10 mouse cellular contexts compared by ENCODE assay signal in the genomic region with DNA sequence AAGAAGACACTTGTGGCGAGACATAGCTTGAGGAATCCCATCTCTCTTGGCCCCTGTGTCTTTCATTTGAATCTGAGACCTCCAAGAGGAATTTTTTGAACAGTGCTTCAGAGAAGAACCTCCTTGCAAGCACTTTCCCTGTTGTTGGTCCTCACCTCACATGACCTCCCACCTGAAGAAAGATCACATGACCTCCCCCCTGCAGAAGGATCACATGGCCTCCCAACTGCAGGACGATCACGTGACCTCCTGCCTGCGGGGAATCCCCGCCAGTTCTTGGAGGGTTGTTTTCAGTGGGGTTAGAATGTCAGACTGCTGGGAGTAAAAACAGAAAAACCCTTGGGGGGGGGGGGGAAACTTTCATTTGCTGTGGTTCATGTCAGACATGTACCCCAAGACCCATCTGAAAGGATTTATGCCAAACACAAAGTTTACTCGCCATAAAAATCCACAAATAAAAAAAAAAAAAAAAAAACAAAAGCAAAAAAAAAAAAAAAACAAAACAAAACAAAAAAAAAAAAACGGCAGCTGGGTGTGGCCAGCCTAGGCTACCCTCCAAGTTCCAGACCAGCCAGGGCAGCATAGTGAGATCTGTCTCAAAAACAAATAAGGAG.
DNase-seq lines count a peak whose midpoint lies in the region; ATAC-seq lines count a peak whose summit lies in the region.
"Had no signal": no experiment of that assay in that cellular context is flagged by ENCODE, and none has a peak within 500 bp of the region (broad histone marks: within the 10 kb centered on the region; RNA-seq: fewer than 3 reads in every experiment).

No protein-coding gene starts in this region.

- no peak overlapping the region for H3K4me2 ChIP-seq in midbrain, embryonic 11.5 days
- no peak overlapping the region for H3K4me2 ChIP-seq in midbrain, embryonic 15.5 days
- no peak overlapping the region for H3K4me2 ChIP-seq in intestine, embryonic 16.5 days (ENCODE audit: low read depth, low read length)
- H3K4me2 ChIP-seq in forebrain, embryonic 13.5 days, result no peak overlapping the region
- H3K4me2 ChIP-seq in heart, embryonic 11.5 days, result no peak overlapping the region
- H3K4me2 ChIP-seq: limb, embryonic 13.5 days; stomach, embryonic 15.5 days had no signal

- peaks cover 12% of the 10 kb centered on the region for H3K4me1 ChIP-seq in midbrain, embryonic 11.5 days (ENCODE audit: control insufficient read depth, insufficient read depth, low read length)
- H3K4me1 ChIP-seq in midbrain, embryonic 15.5 days, result peaks cover 9% of the 10 kb centered on the region; the same call in 1 of the 2 replicates
- H3K4me1 ChIP-seq in limb, embryonic 10.5 days, result peaks cover 3% of the 10 kb centered on the region; the same call in 1 of the 2 replicates
- H3K4me1 ChIP-seq in intestine, embryonic 16.5 days (ENCODE audit: control insufficient read depth, insufficient read depth, low read length), result no peaks in the 10 kb centered on the region
- H3K4me1 ChIP-seq in forebrain, embryonic 13.5 days, result peaks cover 7% of the 10 kb centered on the region
- no peaks in the 10 kb centered on the region for H3K4me1 ChIP-seq in heart, embryonic 11.5 days (ENCODE audit: control insufficient read depth, insufficient read depth, low read length)
- H3K4me1 ChIP-seq: limb, embryonic 13.5 days; stomach, embryonic 15.5 days had no signal

- H3K9ac ChIP-seq in midbrain, embryonic 11.5 days (ENCODE audit: low read length), result no peak overlapping the region
- no peak overlapping the region for H3K9ac ChIP-seq in midbrain, embryonic 15.5 days
- no peak overlapping the region for H3K9ac ChIP-seq in intestine, embryonic 16.5 days (ENCODE audit: low read depth, low read length)
- H3K9ac ChIP-seq in forebrain, embryonic 13.5 days, result no peak overlapping the region
- no peak overlapping the region for H3K9ac ChIP-seq in heart, embryonic 11.5 days (ENCODE audit: low read depth, low read length)
- H3K9ac ChIP-seq: limb, embryonic 13.5 days; stomach, embryonic 15.5 days had no signal

- no peak overlapping the region for H3K4me3 ChIP-seq in midbrain, embryonic 11.5 days (ENCODE audit: low read depth, low read length)
- no peak overlapping the region for H3K4me3 ChIP-seq in midbrain, embryonic 15.5 days
- H3K4me3 ChIP-seq in limb, embryonic 10.5 days, result no peak overlapping the region
- H3K4me3 ChIP-seq in intestine, embryonic 16.5 days (ENCODE audit: low read length), result no peak overlapping the region
- H3K4me3 ChIP-seq in forebrain, embryonic 13.5 days, result no peak overlapping the region
- H3K4me3 ChIP-seq in heart, embryonic 11.5 days (ENCODE audit: low read depth, low read length), result no peak overlapping the region
- H3K4me3 ChIP-seq: limb, embryonic 13.5 days; stomach, embryonic 15.5 days had no signal

- H3K27me3 ChIP-seq in midbrain, embryonic 11.5 days (ENCODE audit: control insufficient read depth, insufficient read depth, low read length), result no peaks in the 10 kb centered on the region
- H3K27me3 ChIP-seq in midbrain, embryonic 15.5 days (replicated peaks), result no peaks in the 10 kb centered on the region
- H3K27me3 ChIP-seq in limb, embryonic 10.5 days (ENCODE audit: low read depth, poor library complexity, severe bottlenecking), result no peaks in the 10 kb centered on the region
- H3K27me3 ChIP-seq in splenic B cell, adult 2 months (ENCODE audit: control insufficient read depth, insufficient read depth, low read length, poor library complexity, severe bottlenecking), result no peaks in the 10 kb centered on the region
- H3K27me3 ChIP-seq in intestine, embryonic 16.5 days (replicated peaks; ENCODE audit: control insufficient read depth, insufficient read depth, low read length), result no peaks in the 10 kb centered on the region
- H3K27me3 ChIP-seq in forebrain, embryonic 13.5 days, result no peaks in the 10 kb centered on the region
- no peaks in the 10 kb centered on the region for H3K27me3 ChIP-seq in heart, embryonic 11.5 days (ENCODE audit: control insufficient read depth, insufficient read depth, low read length)
- H3K27me3 ChIP-seq: stomach, embryonic 15.5 days had no signal

- no peak for ATAC-seq in midbrain, embryonic 11.5 days (ENCODE audit: low FRiP score)
- no peak for ATAC-seq in midbrain, embryonic 15.5 days (replicated peaks)
- ATAC-seq in intestine, embryonic 16.5 days, result no peak
- no peak for ATAC-seq in forebrain, embryonic 13.5 days
- ATAC-seq in heart, embryonic 11.5 days (replicated peaks; ENCODE audit: insufficient number of reproducible peaks, low FRiP score, low TSS enrichment), result no peak

- no peak overlapping the region for H3K27ac ChIP-seq in midbrain, embryonic 11.5 days (ENCODE audit: low read depth, low read length)
- no peak overlapping the region for H3K27ac ChIP-seq in midbrain, embryonic 15.5 days
- H3K27ac ChIP-seq in limb, embryonic 10.5 days, result no peak overlapping the region
- H3K27ac ChIP-seq in intestine, embryonic 16.5 days (ENCODE audit: low read length), result no peak overlapping the region
- no peak overlapping the region for H3K27ac ChIP-seq in forebrain, embryonic 13.5 days
- no peak overlapping the region for H3K27ac ChIP-seq in heart, embryonic 11.5 days (ENCODE audit: low read depth, low read length)
- H3K27ac ChIP-seq: limb, embryonic 13.5 days; stomach, embryonic 15.5 days had no signal

- WGBS in midbrain, embryonic 11.5 days, result 14% methylated on average over 7 of the region's 7 CpGs
- WGBS in midbrain, embryonic 15.5 days, result 22% methylated on average over 7 of the region's 7 CpGs
- 32% methylated on average over 7 of the region's 7 CpGs for WGBS in limb, embryonic 10.5 days
- 34% methylated on average over 7 of the region's 7 CpGs for WGBS in intestine, embryonic 16.5 days
- 30% methylated on average over 7 of the region's 7 CpGs for WGBS in forebrain, embryonic 13.5 days
- 24% methylated on average over 7 of the region's 7 CpGs for WGBS in heart, embryonic 11.5 days (ENCODE audit: insufficient replicate concordance)

- no peaks in the 10 kb centered on the region for H3K36me3 ChIP-seq in midbrain, embryonic 11.5 days (ENCODE audit: control insufficient read depth, insufficient read depth, low read length)
- no peaks in the 10 kb centered on the region for H3K36me3 ChIP-seq in midbrain, embryonic 15.5 days (replicated peaks)
- H3K36me3 ChIP-seq in limb, embryonic 10.5 days, result no peaks in the 10 kb centered on the region
- no peaks in the 10 kb centered on the region for H3K36me3 ChIP-seq in splenic B cell, adult 2 months (ENCODE audit: control insufficient read depth, insufficient read depth, low read length, poor library complexity, severe bottlenecking)
- no peaks in the 10 kb centered on the region for H3K36me3 ChIP-seq in intestine, embryonic 16.5 days (ENCODE audit: control insufficient read depth, insufficient read depth, low read length)
- H3K36me3 ChIP-seq in forebrain, embryonic 13.5 days (ENCODE audit: poor library complexity, severe bottlenecking), result no peaks in the 10 kb centered on the region
- no peaks in the 10 kb centered on the region for H3K36me3 ChIP-seq in heart, embryonic 11.5 days (ENCODE audit: control insufficient read depth, insufficient read depth, low read length)
- H3K36me3 ChIP-seq: limb, embryonic 13.5 days; stomach, embryonic 15.5 days had no signal

- H3K9me3 ChIP-seq in midbrain, embryonic 11.5 days (ENCODE audit: control insufficient read depth, low read length), result no peaks in the 10 kb centered on the region
- no peaks in the 10 kb centered on the region; the same call in 1 of the 2 replicates for H3K9me3 ChIP-seq in midbrain, embryonic 15.5 days
- H3K9me3 ChIP-seq in limb, embryonic 10.5 days (replicated peaks), result no peaks in the 10 kb centered on the region
- H3K9me3 ChIP-seq in intestine, embryonic 16.5 days (ENCODE audit: control insufficient read depth, low read length), result no peaks in the 10 kb centered on the region
- no peaks in the 10 kb centered on the region for H3K9me3 ChIP-seq in forebrain, embryonic 13.5 days (replicated peaks)
- no peaks in the 10 kb centered on the region for H3K9me3 ChIP-seq in heart, embryonic 11.5 days (replicated peaks; ENCODE audit: control insufficient read depth, low read length)
- H3K9me3 ChIP-seq: limb, embryonic 13.5 days; stomach, embryonic 15.5 days had no signal

- DNase-seq in midbrain, embryonic 11.5 days (ENCODE audit: low spot score, missing footprints), result peak; percentile 90
- DNase-seq in embryo, embryonic 9.5 days (ENCODE audit: extremely low spot score), result peak; percentile 63
- DNase-seq in limb, embryonic 10.5 days (ENCODE audit: low spot score), result peak; percentile 71
- DNase-seq in splenic B cell, adult 2 months (ENCODE audit: low read depth, low spot score), result peak; percentile 58
